Mouse (Mus musculus) liver, embryonic 13.5 days (tissue): ENCODE data around the gene Kctd7. TPM values are rescaled to one million over a fixed set of nuclear protein-coding genes. Genes with fewer than 3 reads are reported as not detected.

Experiments used
- ATAC-seq: fragments of 200-750 bp; cut with Nextera tagmentation; 2 replicates; pipeline ENCODE4 v1.8.0; 2017; ENCODE audit warnings: low read depth, mild to moderate bottlenecking, moderate number of reproducible peaks, moderate library complexity
- DNase-seq: peaks from one replicate; pipeline ENCODE4 v3.0.0; 2022
- H3K27ac ChIP-seq: fragments of 300-500 bp; sonication (generic); 2 replicates; pipeline ENCODE4 v1.5.1; 2015; ENCODE audit warnings: moderate library complexity, mild to moderate bottlenecking, inconsistent platforms
- H3K27me3 ChIP-seq: fragments of 300-500 bp; sonication (generic); 2 replicates; pipeline ENCODE4 v1.6.1; 2015; ENCODE audit warnings: mild to moderate bottlenecking, inconsistent platforms
- H3K36me3 ChIP-seq: fragments of 300-500 bp; sonication (generic); 2 replicates; pipeline ENCODE4 v1.6.1; 2015; ENCODE audit warnings: mild to moderate bottlenecking, inconsistent platforms
- H3K4me1 ChIP-seq: fragments of 300-500 bp; sonication (generic); replicated peaks from 2 replicates; pipeline ENCODE4 v1.6.1; 2015; ENCODE audit warnings: inconsistent platforms
- H3K4me2 ChIP-seq: fragments of 300-500 bp; sonication (generic); 2 replicates; pipeline ENCODE4 v1.6.1; 2015; ENCODE audit warnings: inconsistent platforms, mild to moderate bottlenecking, moderate library complexity
- H3K4me3 ChIP-seq: fragments of 300-500 bp; sonication (generic); replicated peaks from 2 replicates; pipeline ENCODE4 v1.5.1; 2015; ENCODE audit warnings: mild to moderate bottlenecking, inconsistent platforms
- H3K9ac ChIP-seq: fragments of 300-500 bp; sonication (generic); 2 replicates; pipeline ENCODE4 v1.6.1; 2015; ENCODE audit warnings: mild to moderate bottlenecking, inconsistent platforms
- H3K9me3 ChIP-seq: fragments of 300-500 bp; sonication (generic); replicated peaks from 2 replicates; pipeline ENCODE4 v1.6.1; 2016; ENCODE audit warnings: inconsistent platforms
- WGBS: fragments of 180-500 bp; shearing (Covaris S2); methylation state at CpG from one replicate; pipeline ENCODE4 v1.1.7; 2015; ENCODE audit not compliant: insufficient replicate concordance; 5-methylcytosine and 5-hydroxymethylcytosine counted together
- polyA plus RNA-seq: library from polyadenylated mRNA; unstranded; fragments of >200 nt; fragmentation: Nextera tagmentation; extraction: Ambion mirVana; gene quantifications from 2 replicates; pipeline ENCODE4 v1.2.1, GENCODE M21; 2015

Gene Kctd7
- polyA plus RNA-seq, 1 experiment from 2014 or later: 5.5 TPM

- peak overlapping the region; percentile 88 for H3K9ac ChIP-seq
- peaks cover 46% of the 10 kb centered on the region for H3K4me1 ChIP-seq
- peaks cover 18% of the 10 kb centered on the region for H3K36me3 ChIP-seq
- DNase-seq (no peak), ATAC-seq (peak; percentile 55)
- peak overlapping the region; percentile 98 for H3K27ac ChIP-seq
- no peaks in the 10 kb centered on the region for H3K9me3 ChIP-seq
- peaks cover 10% of the 10 kb centered on the region; the same call in 1 of the 2 replicates for H3K27me3 ChIP-seq
- peak overlapping the region; percentile 83 for H3K4me3 ChIP-seq
- 2% methylated on average over 20 of the region's 20 CpGs for WGBS
- H3K4me2 ChIP-seq: peak overlapping the region; percentile 96
Measured at GRCm38 (mm10) chr5:130143977-130144333, 706 bp upstream of the Kctd7 start.

DNA sequence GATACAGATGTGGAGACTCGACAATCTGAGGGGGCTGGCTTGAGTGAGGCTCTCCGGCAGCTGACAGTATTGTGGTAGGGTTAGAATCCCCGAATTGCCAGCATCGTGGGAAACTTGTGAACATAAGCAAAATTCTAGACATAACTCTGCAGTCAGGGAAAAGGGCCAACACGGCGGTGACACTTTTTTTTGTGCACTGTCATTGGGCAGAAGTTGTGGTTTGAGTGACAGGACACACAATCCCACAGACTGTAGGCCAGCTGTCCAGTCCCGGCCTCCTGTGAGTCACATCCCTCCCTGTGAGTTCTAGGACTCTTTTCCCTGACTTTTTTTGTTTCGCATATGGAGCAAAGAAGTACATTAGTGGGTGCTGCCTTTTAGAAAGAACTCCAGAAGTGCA is 1.3 kb downstream of the Kctd7 start:
- H3K4me3 ChIP-seq: peak overlapping the region; percentile 83
- peaks cover 30% of the 10 kb centered on the region for H3K36me3 ChIP-seq
- WGBS: 56% methylated on average over 8 of the region's 8 CpGs
- H3K4me1 ChIP-seq: peaks cover 39% of the 10 kb centered on the region
- ATAC-seq (no peak), DNase-seq (no peak)
- H3K4me2 ChIP-seq: peak overlapping the region; percentile 96
- H3K27me3 ChIP-seq: peaks cover 10% of the 10 kb centered on the region; the same call in 1 of the 2 replicates
- no peaks in the 10 kb centered on the region for H3K9me3 ChIP-seq
- peak overlapping the region; percentile 98 for H3K27ac ChIP-seq
- peak overlapping the region; percentile 88 for H3K9ac ChIP-seq

- H3K4me1 ChIP-seq: peaks cover 25% of the 10 kb centered on the region
- H3K9me3 ChIP-seq: no peaks in the 10 kb centered on the region
- no peaks in the 10 kb centered on the region for H3K27me3 ChIP-seq
- H3K4me2 ChIP-seq: no peak overlapping the region
- 84% methylated on average over 7 of the region's 7 CpGs for WGBS
- H3K27ac ChIP-seq: no peak overlapping the region
- H3K36me3 ChIP-seq: peaks cover 59% of the 10 kb centered on the region
- DNase-seq: no peak
- no peak overlapping the region for H3K4me3 ChIP-seq
- ATAC-seq: no peak
- H3K9ac ChIP-seq: no peak overlapping the region
Measured at GRCm38 (mm10) chr5:130149726-130150310, 5.2 kb downstream of the Kctd7 start.

DNA sequence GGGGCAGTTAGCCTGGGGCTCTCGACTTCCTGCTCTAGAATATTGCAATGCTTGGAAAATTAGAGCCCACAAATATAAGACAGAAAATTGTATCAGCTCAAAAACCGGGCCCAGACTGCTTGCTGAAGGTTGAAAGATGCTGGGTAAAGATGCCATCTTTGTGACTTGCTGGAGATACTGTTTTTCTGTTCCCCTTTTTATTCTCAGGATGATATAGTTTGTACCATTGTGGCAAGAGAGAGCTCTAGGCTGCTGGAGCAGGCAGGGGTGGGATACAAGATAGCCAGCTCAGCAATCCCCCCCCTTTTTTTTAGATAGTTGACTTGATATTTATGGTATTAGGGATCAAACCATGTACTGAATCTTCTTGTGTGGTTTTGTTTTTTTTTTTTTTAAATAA is 9.6 kb downstream of the Kctd7 start:
- H3K9me3 ChIP-seq: no peaks in the 10 kb centered on the region
- ATAC-seq (no peak), DNase-seq (no peak)
- no peak overlapping the region for H3K9ac ChIP-seq
- 69% methylated on average over 2 of the region's 2 CpGs for WGBS
- no peaks in the 10 kb centered on the region for H3K27me3 ChIP-seq
- no peak overlapping the region for H3K4me3 ChIP-seq
- no peak overlapping the region for H3K27ac ChIP-seq
- H3K36me3 ChIP-seq: peaks cover 40% of the 10 kb centered on the region
- no peaks in the 10 kb centered on the region; the same call in 1 of the 2 replicates for H3K4me1 ChIP-seq
- no peak overlapping the region for H3K4me2 ChIP-seq

DNA sequence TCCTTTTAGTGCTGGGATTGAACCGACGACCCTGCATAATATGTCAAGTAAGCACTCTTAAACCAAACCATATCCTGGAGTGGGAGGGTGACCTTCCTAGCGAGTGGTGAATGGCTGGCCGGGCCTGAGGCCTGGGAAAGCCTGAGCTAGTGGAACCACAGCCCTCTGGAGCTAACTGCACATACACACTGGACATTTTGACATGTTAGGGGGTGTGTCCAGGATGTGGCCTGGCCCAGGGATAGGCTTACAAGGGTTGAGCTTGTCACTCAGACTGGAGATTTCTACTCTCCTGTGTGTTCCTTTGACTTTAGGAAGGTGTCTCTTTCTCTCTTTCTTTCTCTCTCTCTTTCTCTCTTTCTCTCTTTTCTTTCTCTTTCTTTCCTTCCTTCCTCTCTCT is 13.9 kb downstream of the Kctd7 start:
- Histone ChIP-seq H3K9me3 (no peaks in the 10 kb centered on the region), H3K4me2 (no peak overlapping the region), H3K27ac (no peak overlapping the region), H3K4me1 (peaks cover 12% of the 10 kb centered on the region), H3K9ac (no peak overlapping the region), H3K4me3 (no peak overlapping the region), H3K27me3 (no peaks in the 10 kb centered on the region), H3K36me3 (peaks cover 6% of the 10 kb centered on the region)
- no peak for DNase-seq
- no peak for ATAC-seq
- WGBS: 60% methylated on average over 4 of the region's 4 CpGs

- Histone ChIP-seq H3K4me3 (no peak overlapping the region), H3K36me3 (no peaks in the 10 kb centered on the region), H3K9ac (no peak overlapping the region), H3K27me3 (no peaks in the 10 kb centered on the region), H3K9me3 (no peaks in the 10 kb centered on the region), H3K27ac (no peak overlapping the region), H3K4me1 (peaks cover 24% of the 10 kb centered on the region), H3K4me2 (no peak overlapping the region)
- no peak for DNase-seq
- 41% methylated on average over 7 of the region's 7 CpGs for WGBS
- no peak for ATAC-seq
Measured at GRCm38 (mm10) chr5:130159761-130160201, 15.1 kb downstream of the Kctd7 start.

GRCm38 (mm10) chr5:130163670-130164069 is 19.0 kb downstream of the Kctd7 start:
- Histone ChIP-seq H3K36me3 (no peaks in the 10 kb centered on the region), H3K9ac (no peak overlapping the region), H3K4me2 (no peak overlapping the region), H3K27ac (no peak overlapping the region), H3K4me1 (peaks cover 42% of the 10 kb centered on the region), H3K27me3 (no peaks in the 10 kb centered on the region), H3K4me3 (no peak overlapping the region), H3K9me3 (no peaks in the 10 kb centered on the region)
- peak; percentile 72 for DNase-seq
- peak; percentile 44; the same call in 1 of the 2 replicates for ATAC-seq
- under 1% methylated on average over 7 of the region's 7 CpGs for WGBS

DNA sequence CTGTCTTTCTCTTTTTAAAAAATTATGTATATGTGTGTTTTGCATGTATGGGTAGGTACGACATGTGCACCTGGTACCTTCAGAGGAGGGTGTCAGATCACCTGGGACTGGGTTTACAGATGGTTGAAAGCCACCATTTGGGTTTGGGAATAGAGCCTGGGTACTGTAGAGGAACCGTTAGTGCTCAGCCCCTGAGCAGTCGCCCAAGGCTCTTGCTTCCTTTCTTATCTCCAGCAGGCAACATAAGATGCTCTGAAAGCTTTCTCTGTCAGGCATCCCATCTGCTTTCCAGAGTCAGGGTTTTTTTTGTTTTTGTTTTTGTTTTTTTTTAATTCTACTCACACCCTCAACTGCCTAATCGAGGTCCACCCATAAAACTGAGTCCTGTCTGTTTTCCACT is 20.6 kb downstream of the Kctd7 start:
- peak overlapping the region; percentile 37 for H3K27ac ChIP-seq
- DNase-seq: no peak
- no peaks in the 10 kb centered on the region for H3K9me3 ChIP-seq
- no peak overlapping the region for H3K9ac ChIP-seq
- 36% methylated on average over 4 of the region's 4 CpGs for WGBS
- H3K4me3 ChIP-seq: no peak overlapping the region
- no peaks in the 10 kb centered on the region for H3K27me3 ChIP-seq
- no peak overlapping the region for H3K4me2 ChIP-seq
- H3K36me3 ChIP-seq: no peaks in the 10 kb centered on the region
- ATAC-seq: peak; percentile 57
- peaks cover 57% of the 10 kb centered on the region for H3K4me1 ChIP-seq

DNA sequence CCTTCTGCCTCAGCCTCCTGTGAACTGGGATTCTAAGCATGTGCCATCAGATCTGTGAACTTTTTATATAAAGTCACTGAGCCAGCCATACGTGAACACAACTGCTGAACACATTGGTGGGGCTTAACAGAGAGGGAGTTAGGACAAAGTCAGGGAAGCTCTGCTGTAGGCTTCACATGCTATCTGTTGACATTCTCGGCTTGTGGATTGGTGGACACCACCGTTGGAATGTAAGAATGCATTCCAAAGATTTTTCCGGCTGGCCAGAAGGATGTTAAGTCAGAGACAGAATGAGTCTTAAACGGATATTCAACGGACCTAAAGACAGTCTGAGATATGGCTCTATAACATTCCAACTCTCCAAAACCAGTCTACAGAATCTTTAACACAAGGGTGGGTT is 24.4 kb downstream of the Kctd7 start:
- Histone ChIP-seq H3K4me3 (no peak overlapping the region), H3K36me3 (no peaks in the 10 kb centered on the region), H3K27me3 (no peaks in the 10 kb centered on the region), H3K9me3 (no peaks in the 10 kb centered on the region), H3K4me1 (peaks cover 68% of the 10 kb centered on the region), H3K4me2 (no peak overlapping the region), H3K9ac (no peak overlapping the region), H3K27ac (peak overlapping the region; percentile 100)
- ATAC-seq (no peak), DNase-seq (no peak)
- 74% methylated on average over 6 of the region's 6 CpGs for WGBS

- 2% methylated on average over 6 of the region's 6 CpGs for WGBS
- Histone ChIP-seq H3K36me3 (no peaks in the 10 kb centered on the region), H3K9me3 (no peaks in the 10 kb centered on the region), H3K4me2 (peak overlapping the region; percentile 85), H3K4me3 (peak overlapping the region; percentile 96), H3K9ac (peak overlapping the region; percentile 99), H3K27ac (peak overlapping the region; percentile 100), H3K27me3 (no peaks in the 10 kb centered on the region), H3K4me1 (peaks cover 68% of the 10 kb centered on the region)
- ATAC-seq: peak; percentile 84
- peak; percentile 84 for DNase-seq
Measured at GRCm38 (mm10) chr5:130170666-130171422, 26.2 kb downstream of the Kctd7 start.

GRCm38 (mm10) chr5:130171423-130171954 is 26.8 kb downstream of the Kctd7 start, which contains the start of gene Rabgef1:
TSS of gene Rabgef1 (plus strand) at chr5:130171798.
- Histone ChIP-seq H3K36me3 (no peaks in the 10 kb centered on the region), H3K4me1 (peaks cover 73% of the 10 kb centered on the region), H3K9ac (peak within 1 kb of the TSS; percentile 99), H3K27ac (peak within 1 kb of the TSS; percentile 100), H3K27me3 (no peaks in the 10 kb centered on the region), H3K4me2 (peak within 1 kb of the TSS; percentile 85), H3K9me3 (no peaks in the 10 kb centered on the region), H3K4me3 (peak within 1 kb of the TSS; percentile 96)
- peak; percentile 87 for DNase-seq
- under 1% methylated on average over 57 of the region's 62 CpGs for WGBS
- ATAC-seq: peak; percentile 86
